Mouse (Mus musculus): ENCODE measurements around the gene Gm20517. TPM values are rescaled to one million over a fixed set of nuclear protein-coding genes. Genes with fewer than 3 reads are reported as not detected.

Gene Gm20517
- polyA plus RNA-seq, 1 experiment, result 1.5 TPM

DNA sequence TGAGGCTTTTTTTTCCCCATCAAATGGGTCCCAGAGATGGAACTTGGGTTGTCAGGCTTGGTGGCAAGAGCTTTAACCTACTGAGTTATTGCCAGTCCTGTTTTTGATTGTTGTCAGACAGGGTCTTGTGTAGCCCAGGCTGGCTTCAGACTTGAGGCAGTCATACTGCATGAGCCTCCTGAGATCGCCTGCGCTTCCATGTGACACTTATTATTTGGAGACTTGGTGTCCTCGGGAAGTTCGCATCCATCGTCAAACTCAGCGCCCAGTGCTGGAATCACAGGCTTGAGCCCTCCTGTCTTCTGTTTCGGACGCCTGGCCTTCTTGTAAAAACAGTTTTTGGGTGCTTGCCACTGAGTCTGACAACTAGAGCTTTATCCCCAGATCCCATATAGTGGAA, 4.7 kb downstream of the Gm20517 start:
- H3K79me2 ChIP-seq (ENCODE audit: control insufficient read depth, insufficient read depth), result peaks cover 74% of the 10 kb centered on the region
- H3ac ChIP-seq (ENCODE audit: control insufficient read depth, insufficient read length), result no peak overlapping the region
- H3K36me3 ChIP-seq (ENCODE audit: control insufficient read depth, insufficient read depth), result peaks cover 23% of the 10 kb centered on the region
- TF ChIP-seq MYOG (IDR thresholded peaks at IDR 0.05; ENCODE audit: control insufficient read depth in 1 of 3, insufficient read depth in 1 of 3, insufficient read length in 2 of 3, low read depth in 2 of 3) (no peak), TCF12 (IDR thresholded peaks at IDR 0.05; ENCODE audit: insufficient read depth, poor library complexity, severe bottlenecking) (no peak), MAX (IDR thresholded peaks at IDR 0.05; ENCODE audit: low read depth) (no peak), TCF3 (IDR thresholded peaks at IDR 0.05; ENCODE audit: insufficient read length, low read depth) (no peak), POLR2AphosphoS2 (IDR thresholded peaks at IDR 0.05; ENCODE audit: insufficient read length, low read depth) (no peak)
- H3K27me3 ChIP-seq (ENCODE audit: control insufficient read depth, insufficient read depth, insufficient read length), result no peaks in the 10 kb centered on the region
- no peak overlapping the region for H3K4me3 ChIP-seq
- no peak overlapping the region for H3K4me2 ChIP-seq (ENCODE audit: low read depth)

GRCm38 (mm10) chr17:47616652-47617051, 5.3 kb downstream of the Gm20517 start:
- Histone ChIP-seq H3K79me2 (ENCODE audit: control insufficient read depth, insufficient read depth) (peaks cover 71% of the 10 kb centered on the region), H3K4me3 (no peak overlapping the region), H3K36me3 (ENCODE audit: control insufficient read depth, insufficient read depth) (peaks cover 23% of the 10 kb centered on the region), H3ac (ENCODE audit: control insufficient read depth, insufficient read length) (no peak overlapping the region), H3K4me2 (ENCODE audit: low read depth) (no peak overlapping the region), H3K27me3 (ENCODE audit: control insufficient read depth, insufficient read depth, insufficient read length) (no peaks in the 10 kb centered on the region)
- TF ChIP-seq CEBPB (IDR thresholded peaks at IDR 0.05; ENCODE audit: insufficient read depth, poor library complexity, severe bottlenecking) (no peak), USF1 (IDR thresholded peaks at IDR 0.05; ENCODE audit: low read depth) (no peak), TCF3 (IDR thresholded peaks at IDR 0.05; ENCODE audit: insufficient read length, low read depth) (no peak), MYOG (IDR thresholded peaks at IDR 0.05; ENCODE audit: control insufficient read depth in 1 of 3, insufficient read depth in 1 of 3, insufficient read length in 2 of 3, low read depth in 2 of 3) (no peak), REST (IDR thresholded peaks at IDR 0.05; ENCODE audit: insufficient read depth, insufficient read length) (no peak), MYOD1 (IDR thresholded peaks at IDR 0.05; ENCODE audit: control insufficient read depth in 1 of 3, insufficient read length in 2 of 3, low read depth in 2 of 3) (no peak), POLR2A (IDR thresholded peaks at IDR 0.05; ENCODE audit: insufficient read length, low read depth) (no peak), SRF (IDR thresholded peaks at IDR 0.05; ENCODE audit: control insufficient read depth, insufficient read length, low read depth) (no peak), POLR2AphosphoS2 (IDR thresholded peaks at IDR 0.05; ENCODE audit: insufficient read length, low read depth) (no peak), MAX (IDR thresholded peaks at IDR 0.05; ENCODE audit: low read depth) (no peak), E2F4 (IDR thresholded peaks at IDR 0.05; ENCODE audit: insufficient read depth) (no peak), TCF12 (IDR thresholded peaks at IDR 0.05; ENCODE audit: insufficient read depth, poor library complexity, severe bottlenecking) (no peak)

DNA sequence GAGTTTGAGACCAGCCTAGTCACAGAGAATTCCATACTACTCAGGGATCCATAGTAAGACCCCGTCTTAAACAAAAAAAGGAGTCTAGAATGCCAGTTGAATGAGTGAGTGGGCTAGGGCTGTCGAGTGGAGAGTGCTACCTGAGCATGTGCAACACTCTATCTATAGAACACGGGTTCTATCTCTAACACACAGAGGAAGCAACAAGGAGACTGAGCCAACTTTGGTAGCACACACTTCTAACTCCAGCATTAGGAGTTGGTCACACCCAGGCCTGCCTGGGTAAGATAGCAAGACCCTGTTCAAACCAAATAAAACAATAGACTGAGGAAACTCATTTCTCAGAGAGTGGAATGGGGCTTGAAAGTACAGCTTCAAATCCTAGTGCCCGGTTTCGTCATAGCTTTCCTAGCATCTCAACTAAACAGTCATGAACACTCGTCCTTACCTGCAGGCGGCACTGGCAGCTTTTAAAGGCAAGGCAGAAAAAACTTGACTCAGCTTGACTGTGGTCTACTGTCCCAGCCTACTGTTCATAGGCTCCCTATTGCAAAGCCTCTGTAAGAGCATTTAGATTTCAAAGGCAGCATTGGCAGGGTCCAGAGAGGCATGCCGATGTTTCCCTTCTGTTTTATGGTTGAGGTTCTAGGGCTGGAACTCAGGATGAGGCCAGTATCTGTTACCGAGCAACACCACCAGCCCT, 6.4 kb downstream of the Gm20517 start:
- H3K4me2 ChIP-seq (ENCODE audit: low read depth), result no peak overlapping the region
- peaks cover 23% of the 10 kb centered on the region for H3K36me3 ChIP-seq (ENCODE audit: control insufficient read depth, insufficient read depth)
- peaks cover 60% of the 10 kb centered on the region for H3K79me2 ChIP-seq (ENCODE audit: control insufficient read depth, insufficient read depth)
- H3ac ChIP-seq (ENCODE audit: control insufficient read depth, insufficient read length), result no peak overlapping the region
- no peak overlapping the region for H3K4me3 ChIP-seq
- H3K27me3 ChIP-seq (ENCODE audit: control insufficient read depth, insufficient read depth, insufficient read length), result no peaks in the 10 kb centered on the region
- no peak for TF ChIP-seq TCF12 (IDR thresholded peaks at IDR 0.05; ENCODE audit: insufficient read depth, poor library complexity, severe bottlenecking)
- TF ChIP-seq MYOG (IDR thresholded peaks at IDR 0.05; ENCODE audit: control insufficient read depth in 1 of 3, insufficient read depth in 1 of 3, insufficient read length in 2 of 3, low read depth in 2 of 3), result no peak
- no peak for TF ChIP-seq MYOD1 (IDR thresholded peaks at IDR 0.05; ENCODE audit: control insufficient read depth in 1 of 3, insufficient read length in 2 of 3, low read depth in 2 of 3)
- no peak for TF ChIP-seq E2F4 (IDR thresholded peaks at IDR 0.05; ENCODE audit: insufficient read depth)
- TF ChIP-seq MAX (IDR thresholded peaks at IDR 0.05; ENCODE audit: low read depth), result no peak
- no peak for TF ChIP-seq REST (IDR thresholded peaks at IDR 0.05; ENCODE audit: insufficient read depth, insufficient read length)
- TF ChIP-seq CEBPB (IDR thresholded peaks at IDR 0.05; ENCODE audit: insufficient read depth, poor library complexity, severe bottlenecking), result no peak
- TF ChIP-seq SRF (IDR thresholded peaks at IDR 0.05; ENCODE audit: control insufficient read depth, insufficient read length, low read depth), result no peak
- no peak for TF ChIP-seq USF1 (IDR thresholded peaks at IDR 0.05; ENCODE audit: low read depth)
- no peak for TF ChIP-seq TCF3 (IDR thresholded peaks at IDR 0.05; ENCODE audit: insufficient read length, low read depth)
- no peak for TF ChIP-seq POLR2A (IDR thresholded peaks at IDR 0.05; ENCODE audit: insufficient read length, low read depth)
- no peak for TF ChIP-seq POLR2AphosphoS2 (IDR thresholded peaks at IDR 0.05; ENCODE audit: insufficient read length, low read depth)

- H3K27me3 ChIP-seq (ENCODE audit: control insufficient read depth, insufficient read depth, insufficient read length), result no peaks in the 10 kb centered on the region
- no peak overlapping the region for H3K4me3 ChIP-seq
- peaks cover 26% of the 10 kb centered on the region for H3K36me3 ChIP-seq (ENCODE audit: control insufficient read depth, insufficient read depth)
Observed at GRCm38 (mm10) chr17:47618556-47619311, 7.3 kb downstream of the Gm20517 start.

More at GRCm38 (mm10) chr17:47618556-47619311, 7.3 kb downstream of the Gm20517 start:
- Histone ChIP-seq H3ac (ENCODE audit: control insufficient read depth, insufficient read length) (no peak overlapping the region), H3K79me2 (ENCODE audit: control insufficient read depth, insufficient read depth) (peaks cover 50% of the 10 kb centered on the region), H3K4me2 (ENCODE audit: low read depth) (no peak overlapping the region)
- TF ChIP-seq MYOD1 (IDR thresholded peaks at IDR 0.05; ENCODE audit: control insufficient read depth in 1 of 3, insufficient read length in 2 of 3, low read depth in 2 of 3) (no peak), REST (IDR thresholded peaks at IDR 0.05; ENCODE audit: insufficient read depth, insufficient read length) (no peak), MYOG (IDR thresholded peaks at IDR 0.05; ENCODE audit: control insufficient read depth in 1 of 3, insufficient read depth in 1 of 3, insufficient read length in 2 of 3, low read depth in 2 of 3) (no peak), E2F4 (IDR thresholded peaks at IDR 0.05; ENCODE audit: insufficient read depth) (no peak), USF1 (IDR thresholded peaks at IDR 0.05; ENCODE audit: low read depth) (no peak), SRF (IDR thresholded peaks at IDR 0.05; ENCODE audit: control insufficient read depth, insufficient read length, low read depth) (no peak), TCF3 (IDR thresholded peaks at IDR 0.05; ENCODE audit: insufficient read length, low read depth) (no peak), MAX (IDR thresholded peaks at IDR 0.05; ENCODE audit: low read depth) (no peak), CEBPB (IDR thresholded peaks at IDR 0.05; ENCODE audit: insufficient read depth, poor library complexity, severe bottlenecking) (no peak), POLR2AphosphoS2 (IDR thresholded peaks at IDR 0.05; ENCODE audit: insufficient read length, low read depth) (no peak), TCF12 (IDR thresholded peaks at IDR 0.05; ENCODE audit: insufficient read depth, poor library complexity, severe bottlenecking) (no peak), POLR2A (IDR thresholded peaks at IDR 0.05; ENCODE audit: insufficient read length, low read depth) (no peak)
